In genomic region chr11:52333616-52334015, GRCm38 (mm10) we compare ENCODE assay signal across 9 mouse cellular contexts. TPM values are rescaled to one million over a fixed set of nuclear protein-coding genes. Genes with fewer than 3 reads are reported as not detected.
DNase-seq lines count a peak whose midpoint lies in the region; ATAC-seq and TF ChIP-seq lines count a peak whose summit lies in the region.
"Had no signal": no experiment of that assay in that cellular context is flagged by ENCODE, and none has a peak within 500 bp of the region (broad histone marks: within the 10 kb centered on the region; RNA-seq: fewer than 3 reads in every experiment).

No protein-coding gene starts in this region.

- no peak overlapping the region for H3K4me3 ChIP-seq in midbrain, postnatal 0 days (ENCODE audit: low read depth, low read length)
- H3K4me3 ChIP-seq in midbrain, embryonic 11.5 days (ENCODE audit: low read depth, low read length): no peak overlapping the region
- H3K4me3 ChIP-seq in gastrocnemius, adult 2 months: no peak overlapping the region
- H3K4me3 ChIP-seq in intestine, postnatal 0 days (ENCODE audit: low read depth, low read length): no peak overlapping the region
- H3K4me3 ChIP-seq: lung, embryonic 15.5 days had no signal

- H3K27me3 ChIP-seq in midbrain, postnatal 0 days (ENCODE audit: insufficient read depth, low read length): no peaks in the 10 kb centered on the region
- no peaks in the 10 kb centered on the region for H3K27me3 ChIP-seq in midbrain, embryonic 11.5 days (ENCODE audit: control insufficient read depth, insufficient read depth, low read length)
- no peaks in the 10 kb centered on the region for H3K27me3 ChIP-seq in intestine, postnatal 0 days (replicated peaks; ENCODE audit: control insufficient read depth, insufficient read depth, low read length)
- H3K27me3 ChIP-seq: lung, embryonic 15.5 days had no signal

- H3K9ac ChIP-seq in midbrain, postnatal 0 days (replicated peaks; ENCODE audit: low read length, poor library complexity, severe bottlenecking): no peak overlapping the region
- H3K9ac ChIP-seq in midbrain, embryonic 11.5 days (ENCODE audit: low read length): no peak overlapping the region
- H3K9ac ChIP-seq in intestine, postnatal 0 days (ENCODE audit: low read depth, low read length): no peak overlapping the region
- H3K9ac ChIP-seq: lung, embryonic 15.5 days had no signal

- DNase-seq in midbrain, postnatal 0 days (ENCODE audit: low spot score): peak; percentile 85
- no peak for DNase-seq in midbrain, embryonic 11.5 days (ENCODE audit: low spot score, missing footprints)
- peak; percentile 90 to 92 for DNase-seq in adrenal gland, postnatal 36 days
- peak; percentile 90 for DNase-seq in gastrocnemius, adult 2 months
- peak; percentile 50 to 54 for DNase-seq in layer of hippocampus, adult 8-10 months (ENCODE audit: low spot score in 2 of 2)
- peak; percentile 42 for DNase-seq in right cerebral cortex, postnatal 4 days

- intact Hi-C loops in gastrocnemius, adult 2 months (cut with DNase I): no loop called here

- TF ChIP-seq CTCF in midbrain, postnatal 0 days (IDR thresholded peaks at IDR 0.05): no peak
- no peak for TF ChIP-seq CTCF in gastrocnemius, adult 2 months (IDR thresholded peaks at IDR 0.05)
- TF ChIP-seq CTCF in intestine, postnatal 0 days (IDR thresholded peaks at IDR 0.05; ENCODE audit: low read depth): no peak

- no peaks in the 10 kb centered on the region for H3K9me3 ChIP-seq in midbrain, postnatal 0 days (ENCODE audit: low read length)
- H3K9me3 ChIP-seq in midbrain, embryonic 11.5 days (ENCODE audit: control insufficient read depth, low read length): no peaks in the 10 kb centered on the region
- H3K9me3 ChIP-seq in intestine, postnatal 0 days (ENCODE audit: control insufficient read depth): no peaks in the 10 kb centered on the region
- H3K9me3 ChIP-seq: lung, embryonic 15.5 days had no signal

- WGBS in midbrain, postnatal 0 days: 83% methylated on average over 13 of the region's 13 CpGs
- WGBS in midbrain, embryonic 11.5 days: 94% methylated on average over 13 of the region's 13 CpGs
- 92% methylated on average over 13 of the region's 13 CpGs for WGBS in intestine, postnatal 0 days

- peak; percentile 52; the same call in 1 of the 2 replicates for ATAC-seq in midbrain, postnatal 0 days (ENCODE audit: low FRiP score)
- ATAC-seq in midbrain, embryonic 11.5 days (ENCODE audit: low FRiP score): no peak
- no peak for ATAC-seq in intestine, postnatal 0 days
- ATAC-seq in activated CD4-positive, CD25-positive, alpha-beta regulatory T cell, adult 4 months: no peak

- peaks cover 3% of the 10 kb centered on the region; the same call in 1 of the 2 replicates for H3K4me1 ChIP-seq in midbrain, postnatal 0 days (ENCODE audit: insufficient read depth, low read length)
- no peaks in the 10 kb centered on the region; the same call in 1 of the 2 replicates for H3K4me1 ChIP-seq in midbrain, embryonic 11.5 days (ENCODE audit: control insufficient read depth, insufficient read depth, low read length)
- H3K4me1 ChIP-seq in intestine, postnatal 0 days (replicated peaks; ENCODE audit: control insufficient read depth, insufficient read depth, low read length): no peaks in the 10 kb centered on the region

- no peak overlapping the region for H3K27ac ChIP-seq in midbrain, postnatal 0 days (ENCODE audit: low read depth, low read length)
- no peak overlapping the region for H3K27ac ChIP-seq in midbrain, embryonic 11.5 days (ENCODE audit: low read depth, low read length)
- H3K27ac ChIP-seq in gastrocnemius, adult 2 months: peak overlapping the region; percentile 66
- no peak overlapping the region for H3K27ac ChIP-seq in intestine, postnatal 0 days (ENCODE audit: low read depth, low read length)
- H3K27ac ChIP-seq: lung, embryonic 15.5 days had no signal

- no peaks in the 10 kb centered on the region for H3K36me3 ChIP-seq in midbrain, postnatal 0 days (ENCODE audit: insufficient read depth, low read length)
- no peaks in the 10 kb centered on the region for H3K36me3 ChIP-seq in midbrain, embryonic 11.5 days (ENCODE audit: control insufficient read depth, insufficient read depth, low read length)
- H3K36me3 ChIP-seq in intestine, postnatal 0 days (ENCODE audit: control insufficient read depth, insufficient read depth): no peaks in the 10 kb centered on the region
- H3K36me3 ChIP-seq: lung, embryonic 15.5 days had no signal

- no peak overlapping the region for H3K4me2 ChIP-seq in midbrain, postnatal 0 days (ENCODE audit: low read depth, low read length, poor library complexity, severe bottlenecking)
- no peak overlapping the region for H3K4me2 ChIP-seq in midbrain, embryonic 11.5 days
- H3K4me2 ChIP-seq in intestine, postnatal 0 days (replicated peaks; ENCODE audit: low read depth): no peak overlapping the region
- H3K4me2 ChIP-seq: lung, embryonic 15.5 days had no signal

RNA-seq across cellular contexts. Expression of gene Vdac1, which starts 27.0 kb away (rescaled TPM):
- total RNA-seq in midbrain, postnatal 0 days (2014; rRNA removed): 337 and 343 TPM in 2 replicates
- 412 and 433 TPM in 2 replicates for polyA plus RNA-seq in midbrain, postnatal 0 days (2015; fragmentation: Nextera tagmentation; extraction: Ambion mirVana)
- polyA plus RNA-seq in midbrain, embryonic 11.5 days (2014; fragmentation: Nextera tagmentation; extraction: Ambion mirVana): 209 and 210 TPM in 2 replicates
- total RNA-seq in adrenal gland, postnatal 36 days (2021): 100 to 1,000 TPM; 433 to 439 TPM
- 1,000 to 10,000 TPM; 1,359 to 1,549 TPM for total RNA-seq in gastrocnemius, adult 2 months (2021)
- 100 to 1,000 TPM; 508 to 527 (median 523) TPM for total RNA-seq in layer of hippocampus, adult 8-10 months (2022)
- polyA plus RNA-seq in intestine, postnatal 0 days (2015; fragmentation: Nextera tagmentation; extraction: Ambion mirVana): 175 and 180 TPM in 2 replicates
- 10 to 100 TPM; 90.3 to 94.9 TPM for polyA plus RNA-seq in activated CD4-positive, CD25-positive, alpha-beta regulatory T cell, adult 4 months (2017; shearing (Covaris generic))

RNA-seq across cellular contexts. Expression of gene Tcf7, which starts 50.8 kb away (rescaled TPM):
- 2.0 and 2.6 TPM in 2 replicates for total RNA-seq in midbrain, postnatal 0 days (2014; rRNA removed)
- polyA plus RNA-seq in midbrain, postnatal 0 days (2015; fragmentation: Nextera tagmentation; extraction: Ambion mirVana): 3.1 and 3.2 TPM in 2 replicates
- polyA plus RNA-seq in midbrain, embryonic 11.5 days (2014; fragmentation: Nextera tagmentation; extraction: Ambion mirVana): 8.0 and 10.7 TPM in 2 replicates
- 10 to 100 TPM; 36.8 to 50.1 TPM for total RNA-seq in adrenal gland, postnatal 36 days (2021)
- under 1 TPM; 0.31 to 0.59 TPM for total RNA-seq in gastrocnemius, adult 2 months (2021)
- 1 to 10 TPM; 2.9 to 3.6 (median 3.2) TPM for total RNA-seq in layer of hippocampus, adult 8-10 months (2022)
- polyA plus RNA-seq in intestine, postnatal 0 days (2015; fragmentation: Nextera tagmentation; extraction: Ambion mirVana): 3.3 TPM in 2 replicates
- 100 to 1,000 TPM; 227 to 315 TPM for polyA plus RNA-seq in activated CD4-positive, CD25-positive, alpha-beta regulatory T cell, adult 4 months (2017; shearing (Covaris generic))

Comparison
In these comparisons a context has a peak if more than half of its experiments do, and no peak if none do; other contexts are left out.
1. RNA of gene Tcf7, which starts 50.8 kb away (total RNA-seq): 36.8 to 50.1 TPM in adrenal gland, postnatal 36 days; 2.9 to 3.6 TPM in layer of hippocampus, adult 8-10 months, 2.0 to 2.6 TPM in midbrain, postnatal 0 days and 0.31 to 0.59 TPM in gastrocnemius, adult 2 months; every median in the first group is over 4 times any median in the second.